Mouse (Mus musculus) CD8-positive naive resting alpha-beta T cell, adult 2 months (primary cell): Measurements from ENCODE around the gene Gm20894.
"Not testable (repeated sequence)": the region's sequence is repeated elsewhere in the genome, so short reads cannot be mapped to it uniquely, and the experiment has no call there.

Experiments
- DNase-seq, 2 experiments: peaks; one replicate each; pipeline ENCODE4 v3.0.0; 2022; ENCODE audit warnings: low read depth in 2 of 2, low spot score in 2 of 2

Gm20894 gene

GRCm38 (mm10) chrY:28271412-28271811 lies at the start of gene Gm20894:
Gene Gm20894 (minus strand): TSS chrY:28271512.
- not testable (repeated sequence) for DNase-seq
